Mouse (Mus musculus) lung, embryonic 14.5 days (tissue): Measurements from ENCODE around the gene Polr2h. TPM values are rescaled to one million over a fixed set of nuclear protein-coding genes. Genes with fewer than 3 reads are reported as not detected.
"Not testable (repeated sequence)": the region's sequence is repeated elsewhere in the genome, so short reads cannot be mapped to it uniquely, and the experiment has no call there.

Experiments
- ATAC-seq: fragments of 200-750 bp; cut with Nextera tagmentation; 2 replicates; pipeline ENCODE4 v1.8.0; 2017; ENCODE audit warnings: mild to moderate bottlenecking, moderate TSS enrichment, moderate library complexity; ENCODE audit not compliant: insufficient read depth
- DNase-seq: peaks from one replicate; pipeline ENCODE4 v3.0.0-alpha.2; 2015
- H3K27ac ChIP-seq: fragments of 300-500 bp; sonication (generic); 2 replicates; pipeline ENCODE4 v1.5.1; 2014; ENCODE audit warnings: low read depth, mild to moderate bottlenecking, moderate library complexity
- H3K27me3 ChIP-seq: fragments of 300-500 bp; sonication (generic); 2 replicates; pipeline ENCODE4 v1.6.1; 2014; ENCODE audit warnings: low read length, control low read depth; ENCODE audit not compliant: insufficient read depth
- H3K36me3 ChIP-seq: fragments of 300-500 bp; sonication (generic); 2 replicates; pipeline ENCODE4 v1.6.1; 2014; ENCODE audit warnings: control low read depth; ENCODE audit not compliant: insufficient read depth
- H3K4me1 ChIP-seq: fragments of 300-500 bp; sonication (generic); 2 replicates; pipeline ENCODE4 v1.6.1; 2014; ENCODE audit warnings: antibody characterized with exemption, control low read depth; ENCODE audit not compliant: insufficient read depth
- H3K4me2 ChIP-seq: fragments of 300-500 bp; sonication (generic); 2 replicates; pipeline ENCODE4 v1.6.1; 2014; ENCODE audit warnings: mild to moderate bottlenecking
- H3K4me3 ChIP-seq: fragments of 300-500 bp; sonication (generic); 2 replicates; pipeline ENCODE4 v1.5.1; 2014; ENCODE audit warnings: low read depth, low read length
- H3K9ac ChIP-seq: fragments of 300-500 bp; sonication (generic); 2 replicates; pipeline ENCODE4 v1.6.1; 2014
- H3K9me3 ChIP-seq: fragments of 300-500 bp; sonication (generic); 2 replicates; pipeline ENCODE4 v1.6.1; 2016; ENCODE audit warnings: low read depth, low read length, control low read depth
- CTCF ChIP-seq: IDR thresholded peaks from 2 replicates; pipeline ENCODE4 v1.5.1; 2016; ENCODE audit warnings: antibody characterized with exemption, low read depth
- WGBS: fragments of 180-500 bp; shearing (Covaris S2); extraction: QIAGEN DNeasy Blood & Tissue Kit; methylation state at CpG from one replicate; pipeline ENCODE4 v1.1.7; 2014; 5-methylcytosine and 5-hydroxymethylcytosine counted together
- polyA plus RNA-seq: library from polyadenylated mRNA; unstranded; fragments of >200 nt; fragmentation: Nextera tagmentation; extraction: Ambion mirVana; gene quantifications from 2 replicates; pipeline ENCODE4 v1.2.1, GENCODE M21; 2014

Gene Polr2h
- 101 and 114 TPM in 2 replicates for polyA plus RNA-seq

DNA sequence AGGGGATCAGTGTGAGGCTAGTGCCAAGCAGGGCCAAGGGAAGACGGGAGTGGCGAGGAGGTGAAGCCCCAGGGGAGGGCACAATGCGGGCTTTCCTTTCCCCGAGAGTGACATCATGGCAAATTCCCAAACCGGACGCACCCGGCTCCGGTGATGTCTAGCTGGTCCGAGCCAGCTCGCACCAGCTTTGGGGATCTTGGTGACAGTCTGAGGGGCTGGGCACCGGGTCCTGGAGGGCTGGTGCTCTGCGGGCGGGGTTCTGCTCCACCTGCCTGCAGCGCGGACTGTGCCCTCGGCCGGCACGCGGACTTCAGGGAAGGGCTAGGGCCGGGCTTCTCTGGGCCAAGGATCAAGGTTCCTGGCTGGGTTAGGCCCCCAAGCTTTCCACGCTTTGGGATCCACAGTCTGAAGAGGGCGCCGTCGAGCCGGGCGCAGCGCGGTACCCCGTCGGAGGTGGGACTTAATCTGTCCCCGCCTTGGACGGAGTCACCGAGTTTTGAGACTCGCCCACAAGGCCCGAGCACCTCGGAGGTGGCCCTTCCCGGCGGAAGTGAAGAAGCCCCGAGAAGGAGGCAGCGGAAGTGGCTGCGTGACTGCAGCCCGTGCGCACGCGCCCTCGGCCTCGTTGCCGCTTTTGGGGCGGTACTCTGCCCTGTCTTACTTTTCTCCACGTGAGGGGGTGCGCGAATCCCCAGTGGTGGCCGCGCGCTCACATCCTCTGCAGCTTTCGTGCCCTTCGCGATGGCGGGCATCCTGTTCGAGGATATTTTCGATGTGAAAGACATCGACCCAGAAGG lies at the start of gene Polr2h, which contains the start of gene Clcn2:
Gene Polr2h (plus strand): TSS at position 485 of the 797 bp plus-strand sequence.
Gene Clcn2 (minus strand): TSS at position 566 of the 797 bp plus-strand sequence.
- no peaks in the 10 kb centered on the region for H3K9me3 ChIP-seq
- H3K27ac ChIP-seq: peak within 1 kb of the TSS; percentile 97
- H3K27me3 ChIP-seq: no peaks in the 10 kb centered on the region
- DNase-seq (peak; percentile 98), ATAC-seq (peak; percentile 82)
- peak within 1 kb of the TSS; percentile 61 for H3K4me3 ChIP-seq
- H3K36me3 ChIP-seq: peaks cover 32% of the 10 kb centered on the region
- peak within 1 kb of the TSS; percentile 67 for H3K9ac ChIP-seq
- peak; percentile 66 for TF ChIP-seq CTCF
- H3K4me2 ChIP-seq: peak within 1 kb of the TSS; percentile 89
- WGBS: under 1% methylated on average over 62 of the region's 62 CpGs
- peaks cover 9% of the 10 kb centered on the region for H3K4me1 ChIP-seq

DNA sequence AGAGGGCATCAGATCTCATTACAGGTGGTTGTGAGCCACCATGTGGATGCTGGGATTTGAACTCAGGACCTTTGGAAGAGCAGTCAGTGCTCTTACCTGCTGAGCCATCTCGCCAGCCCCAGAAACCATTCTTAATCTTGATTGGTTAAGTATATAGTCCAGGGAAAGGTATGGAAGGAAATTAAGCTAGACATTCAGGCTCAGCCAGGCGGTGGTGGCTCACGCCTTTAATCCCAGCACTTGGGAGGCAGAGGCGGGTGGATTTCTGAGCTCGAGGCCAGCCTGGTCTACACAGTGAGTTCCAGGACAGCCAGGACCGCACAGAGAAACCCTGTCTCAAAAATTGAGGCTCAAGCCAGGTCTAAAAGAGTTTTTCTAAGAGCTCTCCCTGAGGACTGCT lies 49.5 kb upstream of the Polr2h start, which contains the start of gene Eif4g1:
Gene Eif4g1 (plus strand): TSS at position 301 of the 400 bp plus-strand sequence.
- not testable (repeated sequence) for H3K27me3 ChIP-seq, H3K9me3 ChIP-seq, ATAC-seq, H3K4me1 ChIP-seq, H3K27ac ChIP-seq, DNase-seq, H3K9ac ChIP-seq, H3K4me3 ChIP-seq, H3K4me2 ChIP-seq
- 90% methylated on average over 4 of the region's 6 CpGs for WGBS
- peaks cover 12% of the 10 kb centered on the region; the same call in 1 of the 2 replicates for H3K36me3 ChIP-seq

DNA sequence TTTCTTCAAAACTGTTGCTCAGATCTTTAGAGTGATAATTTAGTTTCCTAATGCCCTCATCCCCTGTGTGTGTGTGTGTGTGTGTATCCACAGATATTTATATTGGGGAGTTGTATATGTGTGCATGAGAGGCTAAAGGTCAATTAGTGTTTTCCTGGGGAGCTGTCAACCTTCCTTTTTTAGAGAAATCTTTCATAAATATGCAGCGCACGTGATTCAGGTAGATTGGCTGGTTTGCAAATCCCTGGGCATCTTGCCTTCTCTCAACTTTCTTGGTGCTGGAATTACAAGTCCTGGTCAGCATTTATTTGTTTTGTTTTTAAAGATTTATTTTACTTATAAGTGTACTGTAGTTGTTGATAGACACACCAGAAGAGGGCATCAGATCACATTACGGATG lies 47.2 kb upstream of the Polr2h start:
- Histone ChIP-seq H3K4me3 (no peak overlapping the region), H3K27me3 (no peaks in the 10 kb centered on the region), H3K27ac (no peak overlapping the region), H3K9me3 (no peaks in the 10 kb centered on the region), H3K4me1 (peaks cover 3% of the 10 kb centered on the region; the same call in 1 of the 2 replicates), H3K36me3 (peaks cover 8% of the 10 kb centered on the region), H3K4me2 (no peak overlapping the region), H3K9ac (no peak overlapping the region)
- WGBS: 74% methylated on average over 3 of the region's 3 CpGs
- ATAC-seq (no peak), DNase-seq (no peak)
- TF ChIP-seq CTCF: no peak

DNA sequence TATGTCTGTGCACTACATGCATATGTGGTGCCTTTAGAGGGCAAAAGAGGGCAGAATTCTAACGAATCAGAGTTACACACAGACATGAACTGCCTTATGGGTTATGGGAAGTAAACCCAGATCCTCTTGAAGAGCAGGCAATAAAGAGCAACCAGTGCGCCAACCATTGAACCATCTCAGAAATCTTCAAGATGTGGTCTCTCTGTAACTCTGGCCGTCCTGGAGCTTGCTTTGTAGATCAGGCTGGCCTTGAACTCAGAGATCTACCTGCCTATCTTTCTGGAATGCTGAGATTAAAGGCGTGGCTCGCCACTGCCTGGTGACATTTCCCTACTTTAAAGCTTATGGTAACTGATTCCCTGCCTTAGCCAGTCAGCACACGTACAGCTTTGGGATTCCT lies 45.6 kb upstream of the Polr2h start:
- no peak for ATAC-seq
- H3K4me1 ChIP-seq: peaks cover 3% of the 10 kb centered on the region; the same call in 1 of the 2 replicates
- peaks cover 24% of the 10 kb centered on the region for H3K36me3 ChIP-seq
- TF ChIP-seq CTCF: no peak
- H3K27ac ChIP-seq: peak overlapping the region; percentile 30; the same call in 1 of the 2 replicates
- H3K9me3 ChIP-seq: no peaks in the 10 kb centered on the region
- WGBS: 20% methylated on average over 6 of the region's 6 CpGs
- peak overlapping the region; percentile 99 for H3K4me2 ChIP-seq
- peak; percentile 5 for DNase-seq
- H3K9ac ChIP-seq: no peak overlapping the region
- H3K27me3 ChIP-seq: no peaks in the 10 kb centered on the region
- peak overlapping the region; percentile 93 for H3K4me3 ChIP-seq

DNA sequence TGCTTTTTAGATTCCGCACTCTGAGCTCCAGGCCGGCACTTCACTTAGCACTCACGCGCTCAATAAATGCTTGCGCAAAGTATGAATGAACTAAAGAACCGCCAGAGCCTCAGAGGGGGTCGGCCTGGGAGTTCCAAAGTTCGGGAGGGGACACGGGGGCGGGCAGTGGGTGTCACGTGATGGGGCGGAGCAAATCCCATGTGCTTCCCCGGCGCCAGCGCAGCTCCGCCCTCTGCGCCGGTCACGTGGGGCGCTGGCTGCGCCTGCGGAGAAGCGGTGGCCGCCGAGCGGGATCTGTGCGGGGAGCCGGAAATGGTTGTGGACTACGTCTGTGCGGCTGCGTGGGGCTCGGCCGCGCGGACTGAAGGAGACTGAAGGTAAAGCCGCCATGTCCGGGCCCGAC lies 45.0 kb upstream of the Polr2h start:
- Histone ChIP-seq H3K36me3 (peaks cover 30% of the 10 kb centered on the region), H3K4me2 (peak overlapping the region; percentile 99), H3K27ac (peak overlapping the region; percentile 94), H3K4me1 (peaks cover 3% of the 10 kb centered on the region; the same call in 1 of the 2 replicates), H3K4me3 (peak overlapping the region; percentile 93), H3K27me3 (no peaks in the 10 kb centered on the region), H3K9ac (peak overlapping the region; percentile 94), H3K9me3 (no peaks in the 10 kb centered on the region)
- 0% methylated on average over 29 of the region's 38 CpGs for WGBS
- DNase-seq (peak; percentile 98), ATAC-seq (peak; percentile 94)
- no peak for TF ChIP-seq CTCF

DNA sequence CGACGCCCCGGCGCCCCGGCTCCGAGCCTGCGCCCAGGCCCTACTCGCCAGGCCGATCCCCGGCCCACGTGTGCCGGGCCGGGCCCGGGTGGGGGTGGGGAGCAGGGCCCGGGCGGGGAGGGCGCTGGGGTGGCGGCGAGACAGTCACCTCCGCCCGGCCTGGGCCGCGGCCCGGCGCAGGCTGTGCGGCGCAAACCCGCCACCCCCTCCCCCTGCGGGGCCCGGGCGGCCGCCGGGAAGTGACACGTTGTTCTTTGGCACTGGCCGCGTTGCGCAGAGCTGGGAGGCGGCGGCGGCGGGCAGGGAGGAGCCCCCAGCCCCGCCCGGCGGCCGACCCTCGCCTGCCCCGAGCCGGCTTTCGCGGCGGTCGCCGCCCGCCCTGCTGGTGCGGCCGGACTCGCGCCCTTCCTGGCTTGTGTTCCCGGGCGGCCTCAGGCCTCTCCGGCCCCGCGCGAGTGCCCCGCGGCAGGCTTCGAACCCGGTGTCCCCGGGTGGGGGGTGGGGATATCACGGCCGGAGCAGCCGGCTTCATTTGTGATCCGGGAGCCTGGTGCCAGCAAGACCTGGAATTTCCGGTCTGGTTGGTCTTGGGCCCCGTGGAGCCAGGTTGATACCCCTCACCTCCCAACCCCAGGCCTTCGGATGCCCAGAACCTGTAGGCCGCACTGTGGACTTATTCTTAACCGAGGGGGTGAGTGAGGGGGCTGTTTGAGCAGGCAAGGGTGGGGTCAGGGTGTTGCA lies 44.3 kb upstream of the Polr2h start:
- 1% methylated on average over 52 of the region's 78 CpGs for WGBS
- Histone ChIP-seq H3K27ac (peak overlapping the region; percentile 94), H3K27me3 (no peaks in the 10 kb centered on the region), H3K4me2 (peak overlapping the region; percentile 99), H3K36me3 (peaks cover 36% of the 10 kb centered on the region), H3K4me3 (peak overlapping the region; percentile 93), H3K9ac (peak overlapping the region; percentile 94), H3K9me3 (no peaks in the 10 kb centered on the region), H3K4me1 (peaks cover 3% of the 10 kb centered on the region; the same call in 1 of the 2 replicates)
- ATAC-seq (peak; percentile 80), DNase-seq (peak; percentile 76)
- no peak for TF ChIP-seq CTCF
